Mouse (Mus musculus): ENCODE data around the gene H2afv.
"Not testable (repeated sequence)": the region's sequence is repeated elsewhere in the genome, so short reads cannot be mapped to it uniquely, and the experiment has no call there.

The H2afv gene

DNA sequence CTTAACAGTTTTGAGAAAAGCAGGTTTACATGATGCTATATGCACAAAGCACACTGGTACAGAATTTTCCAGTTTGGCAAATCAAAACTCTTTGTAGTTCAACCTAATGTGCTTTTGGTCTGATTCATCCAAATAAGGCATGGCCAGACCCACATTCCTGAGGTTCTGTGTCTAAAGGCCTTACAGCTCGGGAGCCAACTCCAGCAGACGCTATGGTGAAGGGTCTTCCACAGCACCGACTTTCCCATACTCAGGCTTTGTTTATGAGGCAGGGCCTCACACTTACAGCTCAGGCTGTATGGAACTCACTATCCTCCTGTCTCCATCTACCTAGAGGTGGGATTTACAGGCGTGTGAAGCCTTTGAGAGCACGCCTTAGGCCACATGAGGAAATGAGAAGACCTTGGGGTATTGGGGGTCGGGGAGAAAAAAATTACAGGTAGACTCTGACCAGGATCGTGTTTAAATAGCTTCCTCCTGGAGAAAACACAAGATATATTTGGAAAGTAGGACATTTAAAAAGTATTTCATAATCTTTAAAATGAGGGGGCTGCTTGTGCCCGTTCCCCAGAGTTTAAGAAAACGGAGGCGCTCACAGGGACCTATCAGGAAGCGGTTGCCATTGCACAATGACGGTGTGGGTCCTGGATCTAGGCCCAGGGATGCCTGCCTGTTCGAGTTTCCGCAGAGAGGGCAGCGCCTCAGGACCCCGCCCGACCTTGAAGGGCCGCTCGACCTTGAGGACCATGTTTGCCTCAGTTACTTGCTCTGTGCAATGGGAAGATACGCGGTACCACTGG lies 29.3 kb downstream of the H2afv start, which contains the start of gene Ppia:
Ppia (plus strand) TSS at position 693 of the 800 bp plus-strand sequence.
- peak in 1 of 2 experiments; percentile 90 for DNase-seq

- no peak for DNase-seq
These were observed 31.0 kb downstream of the H2afv start for GRCm38 (mm10) chr11:6413264-6413663.

DNA sequence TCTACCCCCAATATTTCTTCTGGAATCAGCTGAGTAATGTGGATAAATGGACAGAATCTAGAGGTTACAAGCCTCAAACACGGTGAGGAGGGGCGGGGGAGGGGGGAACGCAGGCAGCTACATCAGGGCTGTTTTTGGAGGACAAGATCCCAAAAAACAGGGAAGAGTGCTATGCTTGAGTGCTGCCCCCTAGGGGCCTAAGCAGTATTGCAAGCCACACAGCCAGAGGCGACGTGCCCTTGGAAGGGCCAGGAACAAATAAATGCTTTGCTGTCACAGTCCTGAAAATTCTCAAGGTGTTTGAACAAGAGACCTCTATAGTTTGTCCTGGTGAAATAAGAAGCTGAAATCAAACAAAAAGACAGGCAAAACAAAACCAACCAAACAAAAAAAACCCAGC lies 32.6 kb downstream of the H2afv start:
- peak; percentile 93 to 95 for DNase-seq

GRCm38 (mm10) chr11:6410755-6411154 lies 33.5 kb downstream of the H2afv start:
- not testable (repeated sequence) for DNase-seq

DNA sequence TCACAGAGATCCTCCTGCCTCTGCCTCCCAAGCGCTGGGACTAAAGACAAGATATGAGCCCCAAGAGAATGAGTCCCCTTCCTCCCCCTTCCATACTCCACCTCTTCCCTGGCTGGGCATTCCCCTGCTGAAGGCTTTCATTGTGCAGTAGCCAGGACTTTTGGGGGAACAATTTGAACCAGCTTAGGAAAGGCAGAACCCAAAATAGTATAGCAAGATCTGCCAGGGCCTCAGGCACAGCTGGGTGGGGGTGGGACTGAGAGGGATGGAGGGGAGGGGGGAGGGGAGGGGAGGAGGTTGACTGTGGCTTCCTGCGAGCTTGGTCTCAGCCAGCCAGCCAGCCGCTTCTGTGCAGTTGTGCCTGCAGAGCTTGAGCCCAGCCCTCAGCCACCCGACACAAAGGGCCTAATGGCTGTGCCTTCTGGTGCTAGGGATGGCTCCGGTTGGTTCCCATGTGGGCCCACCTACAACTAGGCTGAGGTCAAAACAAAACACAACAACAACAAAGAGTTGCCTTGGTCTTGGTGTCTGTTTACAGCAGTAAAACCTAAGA lies 34.1 kb downstream of the H2afv start:
- no peak for DNase-seq

- DNase-seq = no peak
These were observed 37.1 kb downstream of the H2afv start for GRCm38 (mm10) chr11:6407162-6407621.

DNA sequence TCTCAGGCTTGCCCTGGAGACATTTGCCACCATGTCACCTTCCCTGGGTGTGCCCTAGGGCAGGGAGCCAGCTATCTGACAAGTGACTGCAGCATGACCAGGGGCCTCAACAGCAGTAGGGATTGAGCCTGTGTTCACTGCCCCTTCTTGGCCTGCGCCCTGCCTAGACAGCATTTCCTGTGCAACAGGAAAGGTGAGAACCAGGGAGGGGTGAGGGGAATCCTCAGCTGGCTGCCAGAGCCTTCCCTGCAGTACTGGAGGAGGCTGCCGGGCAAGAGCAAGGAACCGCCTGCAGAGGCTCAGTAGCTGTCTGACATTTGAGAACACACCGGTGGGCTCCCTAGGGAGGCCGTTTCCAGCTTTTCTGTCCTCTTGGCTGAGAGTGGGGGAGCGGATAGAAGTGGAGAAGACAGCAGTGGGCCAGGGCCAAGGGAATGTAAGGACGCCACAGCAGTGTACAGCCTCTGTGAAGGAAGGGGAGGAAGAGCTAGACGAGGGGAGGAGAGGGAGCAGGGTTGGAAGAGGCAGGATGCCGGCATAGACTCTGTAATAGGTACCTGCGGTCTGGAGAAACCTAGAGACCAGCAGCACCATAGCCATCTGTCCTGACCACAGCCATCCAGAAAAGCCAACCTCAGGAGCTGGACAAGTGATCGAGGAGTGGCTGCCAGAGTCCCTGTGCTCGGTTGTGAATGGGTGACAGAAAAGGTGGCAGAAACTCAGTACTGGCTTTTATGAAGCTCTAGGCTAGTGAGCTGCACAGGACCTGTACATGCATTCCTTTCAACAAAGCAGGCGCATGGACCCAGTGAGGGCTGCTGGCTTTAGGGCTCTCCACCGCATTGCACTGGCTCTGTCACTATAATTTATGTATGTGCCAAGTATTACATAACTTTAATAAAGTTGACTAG lies 37.7 kb downstream of the H2afv start:
- peak; percentile 69 to 73 for DNase-seq

GRCm38 (mm10) chr11:6405591-6406081 lies 38.6 kb downstream of the H2afv start:
- DNase-seq = peak in 1 of 2 experiments; percentile 49

GRCm38 (mm10) chr11:6404699-6405566 lies 39.3 kb downstream of the H2afv start:
- DNase-seq = peak; percentile 82 to 86

DNA sequence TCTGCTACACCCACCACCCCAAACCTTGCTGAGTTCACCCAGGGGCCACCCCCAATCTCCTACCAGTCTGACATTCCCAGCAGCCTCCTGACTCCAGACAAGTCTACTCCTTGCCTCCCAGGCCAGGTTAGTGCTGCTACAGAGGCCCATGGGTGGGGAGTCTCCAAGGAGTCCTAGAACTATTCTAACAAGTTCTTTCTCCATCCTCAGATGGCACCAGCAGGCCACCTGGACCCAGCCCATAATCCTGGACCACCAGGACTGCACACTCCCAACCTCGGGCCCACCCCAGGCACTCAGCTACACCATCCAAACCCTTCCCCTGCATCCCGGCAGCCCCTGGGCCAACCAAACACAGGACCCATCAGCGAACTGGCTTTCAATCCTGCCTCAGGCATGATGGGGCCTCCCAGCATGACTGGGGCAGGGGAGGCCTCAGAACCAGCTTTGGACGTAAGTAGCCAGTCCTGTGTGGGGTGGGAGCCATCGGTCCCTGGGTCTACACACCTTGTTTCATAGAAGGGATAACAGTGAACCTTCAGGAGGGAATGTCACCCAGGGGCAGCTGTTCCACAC lies 40.3 kb downstream of the H2afv start:
- DNase-seq = no peak

- peak; percentile 77 to 85 for DNase-seq
These were observed 41.4 kb downstream of the H2afv start for GRCm38 (mm10) chr11:6402515-6403510.

GRCm38 (mm10) chr11:6398141-6398540 lies 46.1 kb downstream of the H2afv start:
- no peak for DNase-seq

DNA sequence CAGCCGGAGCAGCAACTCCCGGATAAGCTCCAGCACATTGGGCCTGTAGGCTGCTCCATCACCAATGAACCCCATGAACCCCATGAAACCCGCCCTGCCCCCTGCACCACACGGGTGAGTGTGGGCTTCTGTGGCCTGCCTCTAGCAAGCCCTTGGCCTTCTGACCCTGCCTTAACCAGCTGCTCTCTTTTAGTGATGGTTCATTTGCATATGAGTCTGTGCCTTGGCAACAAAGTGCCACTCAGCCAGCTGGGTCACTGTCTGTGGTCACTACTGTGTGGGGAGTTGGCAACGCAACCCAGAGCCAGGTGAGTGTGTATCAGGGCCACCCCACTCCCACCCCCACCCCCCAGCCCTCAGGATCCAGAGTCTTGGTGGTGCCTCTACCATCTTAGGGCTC lies 48.7 kb downstream of the H2afv start:
- peak in 1 of 2 experiments; percentile 34 for DNase-seq

- peak; percentile 85 to 88 for DNase-seq
These were observed 50.4 kb downstream of the H2afv start for GRCm38 (mm10) chr11:6393866-6394265.

DNA sequence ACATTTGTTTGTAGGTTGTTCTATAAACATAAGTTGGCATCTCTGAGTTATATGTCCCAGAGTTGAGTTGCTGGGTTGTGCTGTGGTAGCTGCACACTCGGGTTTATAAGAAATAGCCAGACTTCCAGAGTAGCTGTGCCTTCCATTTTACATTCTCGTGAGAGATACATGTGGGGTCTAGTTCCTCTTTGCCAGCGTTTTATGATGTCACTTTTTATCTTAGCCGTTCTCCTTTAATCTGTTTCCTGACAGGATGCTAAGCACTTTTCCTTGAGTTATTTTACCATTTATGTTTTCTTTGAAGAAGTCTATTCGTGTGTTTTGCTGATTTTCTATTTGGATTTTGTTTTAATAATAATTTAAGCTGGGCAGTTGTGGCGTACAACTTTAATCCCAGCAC lies 51.4 kb downstream of the H2afv start:
- DNase-seq = no peak

GRCm38 (mm10) chr11:6391516-6392276 lies 52.5 kb downstream of the H2afv start:
- DNase-seq = peak in 1 of 2 experiments; percentile 12

DNA sequence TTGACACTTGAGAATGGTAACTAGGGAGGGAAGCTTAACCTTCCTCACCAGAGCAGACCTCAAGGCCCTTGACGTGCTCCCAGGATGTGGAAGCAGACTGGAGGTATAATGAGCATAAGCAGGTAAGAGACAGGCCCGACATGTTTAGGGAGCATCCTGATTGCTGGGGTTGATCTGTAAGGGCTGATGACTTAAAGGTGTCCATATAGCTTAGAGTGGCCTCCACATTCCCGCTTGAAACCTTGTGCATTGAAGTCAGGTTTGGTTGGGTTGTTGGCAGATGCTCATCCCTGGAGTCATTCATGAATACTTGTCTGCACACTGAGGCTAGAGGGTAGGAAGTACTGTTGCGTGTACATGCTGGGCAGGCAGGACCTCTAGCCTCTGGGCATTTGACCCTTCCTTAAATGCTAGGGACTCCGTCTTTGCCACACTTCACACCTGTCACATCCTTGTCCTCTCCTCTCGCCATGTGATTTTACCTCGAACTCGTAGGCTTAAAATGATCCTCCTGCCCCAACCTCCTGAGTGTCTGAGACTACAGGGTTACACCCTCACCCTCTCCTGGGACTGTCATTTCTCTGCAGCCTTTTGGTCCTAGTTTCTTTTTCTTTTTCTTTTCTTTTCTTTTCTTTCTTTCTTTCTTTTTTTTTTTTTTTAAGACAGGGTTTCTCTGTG lies 53.7 kb downstream of the H2afv start:
- DNase-seq = peak in 1 of 2 experiments; percentile 17

- DNase-seq = no peak
These were observed 54.7 kb downstream of the H2afv start for GRCm38 (mm10) chr11:6389483-6389921.

Data from cerebellum, postnatal 10 days (tissue).